Mouse (Mus musculus) C2C12 (cell line): ENCODE data around the gene Edn3. TPM values are rescaled to one million over a fixed set of nuclear protein-coding genes. Genes with fewer than 3 reads are reported as not detected.

Source experiments
- H3K27me3 ChIP-seq: one replicate; pipeline ENCODE4 v1.6.1; 2011; ENCODE audit not compliant: control insufficient read depth, insufficient read depth, insufficient read length
- H3K36me3 ChIP-seq: one replicate; pipeline ENCODE4 v1.6.1; 2011; ENCODE audit not compliant: control insufficient read depth, insufficient read depth
- H3K4me3 ChIP-seq: one replicate; pipeline ENCODE4 v1.5.1; 2011; ENCODE audit warnings: mild to moderate bottlenecking, control low read depth; ENCODE audit not compliant: poor library complexity, insufficient read depth, severe bottlenecking
- H3K79me2 ChIP-seq: one replicate; pipeline ENCODE4 v1.6.1; 2011; ENCODE audit not compliant: control insufficient read depth, insufficient read depth
- H3K79me3 ChIP-seq: one replicate; pipeline ENCODE4 v1.6.1; 2011; ENCODE audit warnings: low read depth, control low read depth
- H3ac ChIP-seq: one replicate; pipeline ENCODE3; 2011; ENCODE audit warnings: low read depth; ENCODE audit not compliant: control insufficient read depth, insufficient read length
- CEBPB ChIP-seq: IDR thresholded peaks from one replicate; pipeline ENCODE4 v1.6.1; 2011; ENCODE audit warnings: low read depth, mild to moderate bottlenecking, control low read depth, moderate library complexity
- CTCF ChIP-seq: IDR thresholded peaks from one replicate; pipeline ENCODE4 v1.5.1; 2011; ENCODE audit not compliant: control insufficient read depth, insufficient read depth, insufficient read length
- FOSL1 ChIP-seq: IDR thresholded peaks from one replicate; pipeline ENCODE4 v1.8.0; 2011; ENCODE audit warnings: mild to moderate bottlenecking, low read length; ENCODE audit not compliant: poor library complexity, insufficient read depth, severe bottlenecking
- MAX ChIP-seq: IDR thresholded peaks from one replicate; pipeline ENCODE4 v1.6.1; 2011; ENCODE audit warnings: mild to moderate bottlenecking, control low read depth
- MYOD1 ChIP-seq: IDR thresholded peaks from one replicate; pipeline ENCODE4 v1.6.1; 2011; ENCODE audit warnings: low read depth; ENCODE audit not compliant: control insufficient read depth, insufficient read length
- MYOG ChIP-seq: IDR thresholded peaks from one replicate; pipeline ENCODE4 v1.6.1; 2011; ENCODE audit not compliant: control insufficient read depth, insufficient read length; ENCODE audit errors: extremely low read depth
- USF1 ChIP-seq: IDR thresholded peaks from one replicate; pipeline ENCODE4 v1.6.1; 2011; ENCODE audit warnings: low read depth, mild to moderate bottlenecking, control low read depth, moderate library complexity
- polyA plus RNA-seq: library from polyadenylated mRNA; unstranded; fragments of >200 nt; fragmentation: generic; extraction: Trizol; gene quantifications from one replicate; pipeline ENCODE4 v1.2.1, GENCODE M21; 2012; ENCODE audit warnings: missing spikeins

The Edn3 gene
- polyA plus RNA-seq, 1 experiment, result not detected

- H3K27me3 ChIP-seq, result no peaks in the 10 kb centered on the region
- H3ac ChIP-seq, result no peak overlapping the region
- H3K36me3 ChIP-seq, result no peaks in the 10 kb centered on the region
- TF ChIP-seq MAX (no peak), USF1 (no peak), MYOG (no peak), CEBPB (no peak), FOSL1 (no peak), MYOD1 (no peak), CTCF (no peak)
- H3K79me3 ChIP-seq, result no peaks in the 10 kb centered on the region
- H3K4me3 ChIP-seq, result no peak overlapping the region
- no peaks in the 10 kb centered on the region for H3K79me2 ChIP-seq
Observed at GRCm38 (mm10) chr2:174735270-174735669, 25.1 kb upstream of the Edn3 start.

GRCm38 (mm10) chr2:174747182-174747581, 13.2 kb upstream of the Edn3 start:
- H3K79me2 ChIP-seq, result no peaks in the 10 kb centered on the region
- H3K4me3 ChIP-seq, result no peak overlapping the region
- H3ac ChIP-seq, result no peak overlapping the region
- H3K27me3 ChIP-seq, result no peaks in the 10 kb centered on the region
- no peaks in the 10 kb centered on the region for H3K79me3 ChIP-seq
- TF ChIP-seq FOSL1 (no peak), MAX (no peak), MYOD1 (no peak), MYOG (no peak), CTCF (no peak), CEBPB (no peak), USF1 (no peak)
- no peaks in the 10 kb centered on the region for H3K36me3 ChIP-seq

- H3K79me3 ChIP-seq, result no peaks in the 10 kb centered on the region
- no peak for TF ChIP-seq USF1
- TF ChIP-seq CTCF, result no peak
- TF ChIP-seq CEBPB, result no peak
- TF ChIP-seq MYOG, result no peak
- no peak for TF ChIP-seq MYOD1
- no peak for TF ChIP-seq MAX
- no peak for TF ChIP-seq FOSL1
- H3ac ChIP-seq, result no peak overlapping the region
- no peaks in the 10 kb centered on the region for H3K27me3 ChIP-seq
- H3K4me3 ChIP-seq, result no peak overlapping the region
- no peaks in the 10 kb centered on the region for H3K79me2 ChIP-seq
- H3K36me3 ChIP-seq, result no peaks in the 10 kb centered on the region
Observed at GRCm38 (mm10) chr2:174748381-174748780, 12.0 kb upstream of the Edn3 start.

- no peak for TF ChIP-seq FOSL1
- TF ChIP-seq USF1, result no peak
- no peak for TF ChIP-seq MYOD1
- no peak for TF ChIP-seq CEBPB
- no peak for TF ChIP-seq MAX
- no peak for TF ChIP-seq MYOG
- no peak for TF ChIP-seq CTCF
- no peaks in the 10 kb centered on the region for H3K79me3 ChIP-seq
- no peak overlapping the region for H3K4me3 ChIP-seq
- H3K79me2 ChIP-seq, result no peaks in the 10 kb centered on the region
- H3K27me3 ChIP-seq, result no peaks in the 10 kb centered on the region
- H3K36me3 ChIP-seq, result no peaks in the 10 kb centered on the region
- no peak overlapping the region for H3ac ChIP-seq
Observed at GRCm38 (mm10) chr2:174753197-174753596, 7.2 kb upstream of the Edn3 start.

- no peak overlapping the region for H3K4me3 ChIP-seq
- H3K27me3 ChIP-seq, result no peaks in the 10 kb centered on the region
- H3K79me2 ChIP-seq, result no peaks in the 10 kb centered on the region
- H3K36me3 ChIP-seq, result no peaks in the 10 kb centered on the region
- H3K79me3 ChIP-seq, result no peaks in the 10 kb centered on the region
- TF ChIP-seq USF1 (no peak), MAX (no peak), FOSL1 (no peak), MYOD1 (no peak), MYOG (no peak)
- H3ac ChIP-seq, result no peak overlapping the region
Observed at GRCm38 (mm10) chr2:174754231-174754630, 6.2 kb upstream of the Edn3 start.

- TF ChIP-seq CEBPB (no peak), CTCF (no peak), MYOG (no peak), USF1 (no peak), MYOD1 (no peak), FOSL1 (no peak), MAX (no peak)
- Histone ChIP-seq H3K4me3 (no peak overlapping the region), H3K79me3 (no peaks in the 10 kb centered on the region), H3K79me2 (no peaks in the 10 kb centered on the region), H3ac (no peak overlapping the region), H3K36me3 (no peaks in the 10 kb centered on the region), H3K27me3 (no peaks in the 10 kb centered on the region)
Observed at GRCm38 (mm10) chr2:174759189-174759588, 1.2 kb upstream of the Edn3 start.
